Mouse (Mus musculus) liver, embryonic 16.5 days (tissue): ENCODE measurements around the gene Znhit6. TPM values are rescaled to one million over a fixed set of nuclear protein-coding genes. Genes with fewer than 3 reads are reported as not detected.

Experiments
- ATAC-seq: fragments of 200-750 bp; cut with Nextera tagmentation; 2 replicates; pipeline ENCODE4 v1.8.0; 2017; ENCODE audit warnings: low read depth, mild to moderate bottlenecking, moderate number of reproducible peaks, moderate library complexity
- H3K27ac ChIP-seq: fragments of 300-500 bp; sonication (generic); 2 replicates; pipeline ENCODE4 v1.5.1; 2014; ENCODE audit warnings: mild to moderate bottlenecking, low read length
- H3K27me3 ChIP-seq: fragments of 300-500 bp; sonication (generic); 2 replicates; pipeline ENCODE4 v1.6.1; 2014; ENCODE audit warnings: low read depth, low read length, mixed read lengths; ENCODE audit not compliant: control insufficient read depth, insufficient read depth
- H3K36me3 ChIP-seq: fragments of 300-500 bp; sonication (generic); 2 replicates; pipeline ENCODE4 v1.6.1; 2014; ENCODE audit warnings: mild to moderate bottlenecking; ENCODE audit not compliant: control insufficient read depth, insufficient read depth
- H3K4me1 ChIP-seq: fragments of 300-500 bp; sonication (generic); 2 replicates; pipeline ENCODE4 v1.6.1; 2014; ENCODE audit warnings: low read depth, low read length, mixed read lengths; ENCODE audit not compliant: control insufficient read depth
- H3K4me2 ChIP-seq: fragments of 300-500 bp; sonication (generic); 2 replicates; pipeline ENCODE4 v1.6.1; 2014; ENCODE audit warnings: low read depth, low read length, mixed read lengths
- H3K4me3 ChIP-seq: fragments of 300-500 bp; sonication (generic); 2 replicates; pipeline ENCODE4 v1.5.1; 2014; ENCODE audit warnings: low read depth, mild to moderate bottlenecking, low read length
- H3K9ac ChIP-seq: fragments of 300-500 bp; sonication (generic); 2 replicates; pipeline ENCODE4 v1.6.1; 2014; ENCODE audit warnings: low read depth, low read length
- H3K9me3 ChIP-seq: fragments of 300-500 bp; sonication (generic); replicated peaks from 2 replicates; pipeline ENCODE4 v1.6.1; 2016; ENCODE audit warnings: low read length; ENCODE audit not compliant: control insufficient read depth
- WGBS: fragments of 180-500 bp; shearing (Covaris S2); extraction: QIAGEN DNeasy Blood & Tissue Kit; methylation state at CpG from one replicate; pipeline ENCODE4 v1.1.7; 2014; ENCODE audit not compliant: insufficient replicate concordance; 5-methylcytosine and 5-hydroxymethylcytosine counted together
- polyA plus RNA-seq: library from polyadenylated mRNA; unstranded; fragments of >200 nt; fragmentation: Nextera tagmentation; extraction: Ambion mirVana; gene quantifications from 2 replicates; pipeline ENCODE4 v1.2.1, GENCODE M21; 2015

Gene Znhit6
- polyA plus RNA-seq, 1 experiment from 2014 or later = 9.5 TPM

DNA sequence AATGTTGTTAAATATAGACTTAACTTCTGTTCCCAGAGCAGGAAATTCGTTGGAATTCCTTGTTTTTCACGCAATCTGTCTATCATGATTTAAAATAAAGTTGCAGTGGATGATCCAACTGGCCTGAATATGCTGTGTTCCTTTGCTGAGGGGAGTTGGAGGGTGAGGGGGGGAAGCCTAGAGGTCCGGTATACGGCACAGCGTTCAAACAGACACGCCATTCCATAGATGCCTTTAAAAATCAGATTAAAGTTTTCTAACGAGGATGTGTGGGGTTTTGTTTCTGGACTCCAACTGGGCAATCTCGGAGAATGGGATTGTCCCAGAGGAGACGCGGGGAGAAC lies 75.9 kb downstream of the Znhit6 start:
- Histone ChIP-seq H3K9ac (no peak overlapping the region), H3K4me2 (no peak overlapping the region), H3K27ac (no peak overlapping the region; the same call in 1 of the 2 replicates), H3K36me3 (no peaks in the 10 kb centered on the region), H3K9me3 (no peaks in the 10 kb centered on the region), H3K4me3 (no peak overlapping the region), H3K4me1 (no peaks in the 10 kb centered on the region; the same call in 1 of the 2 replicates), H3K27me3 (peaks cover 54% of the 10 kb centered on the region)
- WGBS = 13% methylated on average over 10 of the region's 10 CpGs
- no peak for ATAC-seq

DNA sequence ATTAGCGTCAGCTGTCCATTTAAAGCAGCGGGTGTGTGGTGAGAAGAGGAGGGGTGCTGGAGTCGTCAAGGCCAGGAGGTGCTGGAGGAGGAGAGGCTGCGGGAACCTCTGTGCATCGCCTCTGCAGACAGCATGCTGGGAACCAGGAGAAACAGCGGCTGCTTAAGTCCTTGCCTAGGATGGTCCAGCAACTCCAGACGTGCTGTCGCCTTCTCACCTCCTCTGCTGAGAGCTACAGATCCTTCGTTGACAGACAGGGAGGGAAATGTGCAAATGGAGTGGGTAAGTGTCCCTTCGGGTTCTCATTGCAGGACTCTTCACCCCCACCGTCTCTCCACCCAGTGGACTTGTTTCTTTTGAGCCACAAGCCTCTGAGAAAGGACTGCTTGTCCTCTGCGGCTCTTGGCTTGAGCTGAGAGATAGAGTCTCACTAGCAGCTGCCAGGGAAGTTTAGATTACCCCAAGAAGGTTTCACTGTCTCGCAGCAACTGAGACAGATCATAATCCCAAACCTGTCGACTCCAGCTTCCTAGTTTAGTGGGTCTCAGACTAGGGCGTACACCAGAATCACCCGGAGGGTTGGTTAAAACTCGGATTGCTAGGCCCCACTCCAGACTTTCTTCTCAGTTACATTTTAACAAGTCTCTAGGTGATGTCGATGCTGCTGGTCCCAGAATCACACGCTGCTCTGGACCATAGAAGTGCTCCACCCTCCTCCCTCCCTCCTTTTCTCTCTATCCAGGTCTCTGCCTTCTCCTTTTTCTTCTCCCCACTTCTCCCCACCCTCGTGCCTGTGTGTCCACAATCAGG lies 76.5 kb downstream of the Znhit6 start:
- 8% methylated on average over 20 of the region's 20 CpGs for WGBS
- H3K27ac ChIP-seq = peak overlapping the region; percentile 22; the same call in 1 of the 2 replicates
- H3K4me2 ChIP-seq = peak overlapping the region; percentile 55
- peak overlapping the region; percentile 34; the same call in 1 of the 2 replicates for H3K9ac ChIP-seq
- peaks cover 54% of the 10 kb centered on the region for H3K27me3 ChIP-seq
- H3K4me1 ChIP-seq = no peaks in the 10 kb centered on the region; the same call in 1 of the 2 replicates
- H3K9me3 ChIP-seq = no peaks in the 10 kb centered on the region
- peak overlapping the region; percentile 49; the same call in 1 of the 2 replicates for H3K4me3 ChIP-seq
- no peak for ATAC-seq
- no peaks in the 10 kb centered on the region for H3K36me3 ChIP-seq

DNA sequence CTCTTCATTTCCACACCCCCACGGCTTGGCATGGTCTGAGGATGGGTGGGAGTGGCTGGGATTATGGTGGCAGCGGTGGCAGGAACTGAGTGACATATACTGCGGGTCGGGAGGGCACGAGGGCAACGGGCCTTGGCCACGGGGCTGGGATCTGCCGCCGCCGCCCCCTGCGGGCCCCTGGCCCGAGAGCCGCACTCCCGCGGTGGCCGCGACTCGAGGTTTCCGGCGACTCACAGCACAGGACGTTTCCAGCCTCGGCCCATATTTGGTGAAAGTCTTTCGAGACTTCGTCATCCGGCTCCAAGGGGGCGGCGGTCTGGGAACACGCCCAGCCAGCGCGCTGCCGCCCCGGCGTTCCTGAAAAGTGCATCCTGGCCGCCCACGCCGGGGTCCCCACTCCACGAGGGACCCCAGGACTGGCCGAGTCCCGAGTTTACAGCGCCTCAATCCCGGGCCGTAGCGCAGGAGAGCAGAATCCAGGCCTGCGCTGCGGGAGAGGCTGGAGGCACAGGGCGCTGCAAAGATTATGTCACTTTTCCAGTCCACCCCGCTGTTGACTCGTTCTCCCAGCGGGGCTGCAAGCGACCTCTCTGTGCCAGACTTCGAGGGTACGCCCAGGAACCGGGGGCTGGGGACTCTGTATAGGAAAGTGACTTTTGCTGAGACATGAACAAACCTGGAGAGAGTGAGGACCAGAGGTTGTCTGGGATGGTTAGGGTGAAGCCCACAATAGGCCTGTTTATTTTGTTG lies 77.4 kb downstream of the Znhit6 start:
- Histone ChIP-seq H3K27ac (no peak overlapping the region), H3K27me3 (peaks cover 51% of the 10 kb centered on the region), H3K9me3 (no peaks in the 10 kb centered on the region), H3K4me2 (peak overlapping the region; percentile 55), H3K4me1 (no peaks in the 10 kb centered on the region; the same call in 1 of the 2 replicates), H3K4me3 (peak overlapping the region; percentile 49), H3K9ac (peak overlapping the region; percentile 34; the same call in 1 of the 2 replicates), H3K36me3 (no peaks in the 10 kb centered on the region)
- WGBS = under 1% methylated on average over 52 of the region's 53 CpGs
- ATAC-seq = peak; percentile 44

DNA sequence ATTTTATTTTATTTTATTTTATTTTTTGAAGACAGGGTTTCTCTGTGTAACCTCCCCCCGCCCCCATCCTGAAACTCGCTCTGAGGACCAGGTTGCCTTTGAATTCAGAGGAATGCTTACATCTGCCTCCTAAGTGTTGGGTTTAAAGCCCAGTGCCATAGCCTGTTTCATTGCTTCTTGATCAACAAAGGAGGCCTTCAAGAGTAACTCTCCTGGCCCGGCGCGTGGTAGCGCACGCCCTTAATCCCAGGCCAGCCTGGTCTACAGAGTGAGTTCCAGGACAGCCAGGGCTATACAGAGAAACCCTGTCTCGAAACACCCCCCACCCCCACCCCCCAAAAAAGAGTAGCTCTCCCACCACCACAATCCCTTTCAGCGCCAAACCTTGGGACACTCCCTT lies 78.0 kb downstream of the Znhit6 start:
- H3K27me3 ChIP-seq = peaks cover 45% of the 10 kb centered on the region
- H3K9me3 ChIP-seq = no peaks in the 10 kb centered on the region
- H3K9ac ChIP-seq = no peak overlapping the region
- H3K4me1 ChIP-seq = no peaks in the 10 kb centered on the region; the same call in 1 of the 2 replicates
- ATAC-seq = no peak
- H3K4me3 ChIP-seq = no peak overlapping the region
- H3K27ac ChIP-seq = no peak overlapping the region
- WGBS = 71% methylated on average over 9 of the region's 9 CpGs
- H3K36me3 ChIP-seq = no peaks in the 10 kb centered on the region
- H3K4me2 ChIP-seq = no peak overlapping the region

Other genes with a start within 250 kb of the Znhit6 start
- 7.9 and 9.1 TPM in 2 replicates for gene Ccn1, start 73.8 kb downstream of the Znhit6 start, polyA plus RNA-seq
- 37.9 and 44.7 TPM in 2 replicates for gene Ddah1, start 182.5 kb downstream of the Znhit6 start, polyA plus RNA-seq